Mouse (Mus musculus) kidney, embryonic 14.5 days (tissue): ENCODE measurements around the gene Slc5a11. TPM values are rescaled to one million over a fixed set of nuclear protein-coding genes. Genes with fewer than 3 reads are reported as not detected.

Source experiments
- ATAC-seq: fragments of 200-750 bp; cut with Nextera tagmentation; 2 replicates; pipeline ENCODE4 v1.8.0; 2017; ENCODE audit warnings: moderate number of reproducible peaks, mild to moderate bottlenecking, moderate TSS enrichment, moderate library complexity; ENCODE audit not compliant: low FRiP score, low TSS enrichment
- H3K27ac ChIP-seq: fragments of 300-500 bp; sonication (generic); 2 replicates; pipeline ENCODE4 v1.5.1; 2014; ENCODE audit warnings: low read depth, mild to moderate bottlenecking, low read length, moderate library complexity, mixed read lengths
- H3K27me3 ChIP-seq: fragments of 300-500 bp; sonication (generic); 2 replicates; pipeline ENCODE4 v1.6.1; 2014; ENCODE audit warnings: mild to moderate bottlenecking, low read length; ENCODE audit not compliant: control insufficient read depth, insufficient read depth
- H3K36me3 ChIP-seq: fragments of 300-500 bp; sonication (generic); 2 replicates; pipeline ENCODE4 v1.6.1; 2014; ENCODE audit warnings: low read length, mixed read lengths; ENCODE audit not compliant: control insufficient read depth, insufficient read depth
- H3K4me1 ChIP-seq: fragments of 300-500 bp; sonication (generic); 2 replicates; pipeline ENCODE4 v1.6.1; 2014; ENCODE audit warnings: low read length, mixed read lengths; ENCODE audit not compliant: control insufficient read depth, insufficient read depth
- H3K4me2 ChIP-seq: fragments of 300-500 bp; sonication (generic); replicated peaks from 2 replicates; pipeline ENCODE4 v1.6.1; 2014; ENCODE audit warnings: low read depth, mild to moderate bottlenecking, low read length
- H3K4me3 ChIP-seq: fragments of 300-500 bp; sonication (generic); 2 replicates; pipeline ENCODE4 v1.5.1; 2014; ENCODE audit warnings: mild to moderate bottlenecking, low read length
- H3K9ac ChIP-seq: fragments of 300-500 bp; sonication (generic); 2 replicates; pipeline ENCODE4 v1.6.1; 2014; ENCODE audit warnings: low read depth, mild to moderate bottlenecking, low read length, moderate library complexity
- H3K9me3 ChIP-seq: fragments of 300-500 bp; sonication (generic); 2 replicates; pipeline ENCODE4 v1.6.1; 2016; ENCODE audit warnings: low read length; ENCODE audit not compliant: control insufficient read depth
- WGBS: fragments of 180-500 bp; shearing (Covaris S2); extraction: QIAGEN DNeasy Blood & Tissue Kit; methylation state at CpG from one replicate; pipeline ENCODE4 v1.1.7; 2014; 5-methylcytosine and 5-hydroxymethylcytosine counted together
- polyA plus RNA-seq: library from polyadenylated mRNA; unstranded; fragments of >200 nt; fragmentation: Nextera tagmentation; extraction: Ambion mirVana; gene quantifications from 2 replicates; pipeline ENCODE4 v1.2.1, GENCODE M21; 2014

Gene Slc5a11
- polyA plus RNA-seq, 1 experiment from 2014 or later = 1.9 TPM

DNA sequence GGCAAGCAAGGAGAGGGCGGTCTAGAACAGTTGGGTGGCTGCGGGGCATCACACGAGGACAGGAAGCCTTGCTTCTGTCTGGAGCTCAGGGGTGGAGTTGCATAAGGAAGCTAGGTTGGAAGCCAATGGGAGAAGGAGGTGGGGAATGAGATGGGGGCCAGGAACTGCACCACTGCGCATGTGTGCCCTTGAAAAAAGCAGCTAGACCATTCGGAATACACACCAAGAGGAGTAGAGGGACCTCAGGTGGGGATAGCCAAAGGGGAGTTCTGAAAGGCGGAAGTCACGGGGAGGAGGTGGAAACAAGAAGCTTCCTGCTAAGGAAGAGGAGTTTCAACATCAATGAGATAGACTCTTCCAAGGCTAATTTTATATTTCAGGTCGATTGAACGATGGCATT lies 13.9 kb upstream of the Slc5a11 start:
- Histone ChIP-seq H3K4me1 (no peaks in the 10 kb centered on the region), H3K4me3 (no peak overlapping the region), H3K9ac (no peak overlapping the region), H3K27ac (no peak overlapping the region), H3K9me3 (no peaks in the 10 kb centered on the region), H3K27me3 (no peaks in the 10 kb centered on the region), H3K36me3 (peaks cover 4% of the 10 kb centered on the region; the same call in 1 of the 2 replicates), H3K4me2 (no peak overlapping the region)
- ATAC-seq = no peak
- WGBS = 83% methylated on average over 9 of the region's 9 CpGs

DNA sequence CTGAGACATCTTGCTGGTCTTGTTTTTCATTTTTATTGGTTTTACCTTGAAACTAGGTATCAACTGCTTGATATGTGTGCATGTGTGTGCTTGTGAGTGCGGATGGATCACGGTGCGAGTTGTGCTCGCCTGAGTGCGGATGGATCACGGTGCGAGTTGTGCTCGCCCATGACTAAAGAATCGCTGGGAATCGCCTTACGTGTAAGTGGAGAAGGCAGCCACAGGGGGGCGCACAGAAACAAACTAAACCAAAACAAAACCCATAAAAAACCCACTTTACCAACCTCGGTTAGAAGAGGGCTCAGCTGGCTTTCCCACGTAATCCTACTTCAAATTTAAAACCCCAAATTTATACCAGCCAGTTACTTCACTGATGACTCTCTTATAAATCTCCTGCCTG lies 9.3 kb upstream of the Slc5a11 start:
- no peak for ATAC-seq

DNA sequence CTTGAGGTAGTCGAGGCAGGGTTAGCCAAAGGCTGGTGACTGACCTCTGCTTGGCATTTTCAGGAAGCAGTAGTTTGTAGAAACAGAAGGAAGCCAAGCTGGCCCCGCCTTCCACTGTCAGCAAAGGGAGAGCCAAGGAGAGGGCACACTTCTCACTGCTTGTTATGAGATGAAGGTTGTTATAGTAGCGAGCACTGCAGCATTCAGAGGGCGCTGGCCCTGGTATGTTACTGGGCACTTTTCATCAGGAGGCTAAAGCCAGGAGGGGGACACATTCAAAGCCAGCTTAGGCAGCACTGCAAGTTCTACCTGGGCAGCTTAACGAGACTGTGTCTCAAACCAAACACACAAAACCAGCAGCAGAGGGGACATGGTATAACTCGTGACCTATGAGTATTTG lies 7.0 kb upstream of the Slc5a11 start:
- no peaks in the 10 kb centered on the region for H3K36me3 ChIP-seq
- no peaks in the 10 kb centered on the region for H3K27me3 ChIP-seq
- no peak overlapping the region for H3K9ac ChIP-seq
- ATAC-seq = no peak
- H3K9me3 ChIP-seq = no peaks in the 10 kb centered on the region
- 70% methylated on average over 6 of the region's 6 CpGs for WGBS
- H3K27ac ChIP-seq = no peak overlapping the region
- H3K4me1 ChIP-seq = peaks cover 2% of the 10 kb centered on the region
- H3K4me3 ChIP-seq = no peak overlapping the region
- H3K4me2 ChIP-seq = no peak overlapping the region

More for the DNA sequence above, 9.3 kb upstream of the Slc5a11 start:
- no peak overlapping the region for H3K9ac ChIP-seq
- 28% methylated on average over 14 of the region's 14 CpGs for WGBS
- H3K4me2 ChIP-seq = no peak overlapping the region
- peaks cover 2% of the 10 kb centered on the region for H3K4me1 ChIP-seq
- no peak overlapping the region for H3K27ac ChIP-seq
- H3K4me3 ChIP-seq = no peak overlapping the region
- no peaks in the 10 kb centered on the region for H3K9me3 ChIP-seq
- no peaks in the 10 kb centered on the region for H3K36me3 ChIP-seq
- H3K27me3 ChIP-seq = no peaks in the 10 kb centered on the region

DNA sequence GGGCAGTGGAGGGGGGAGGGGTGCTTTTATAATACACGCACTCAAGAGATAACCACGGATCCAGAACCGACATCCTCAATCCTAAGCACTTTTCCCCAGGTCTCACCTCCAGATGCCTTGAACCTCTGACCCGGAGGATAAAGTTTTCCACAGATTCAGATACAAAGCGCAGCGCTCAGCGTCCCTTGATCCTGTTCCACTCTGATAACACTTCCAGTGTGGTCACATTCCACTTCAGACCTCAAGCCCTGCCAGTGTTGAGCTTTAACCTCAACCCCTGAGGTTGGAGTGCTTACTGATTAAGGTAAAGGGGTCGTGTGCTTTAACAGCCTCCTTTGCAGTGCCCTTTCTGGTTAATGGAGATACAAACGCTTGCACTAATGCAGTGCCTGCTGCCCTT lies 4.7 kb upstream of the Slc5a11 start:
- H3K27ac ChIP-seq = no peak overlapping the region
- peaks cover 9% of the 10 kb centered on the region for H3K4me1 ChIP-seq
- no peaks in the 10 kb centered on the region for H3K9me3 ChIP-seq
- H3K4me2 ChIP-seq = no peak overlapping the region
- no peaks in the 10 kb centered on the region for H3K27me3 ChIP-seq
- WGBS = 55% methylated on average over 9 of the region's 9 CpGs
- ATAC-seq = no peak
- H3K4me3 ChIP-seq = no peak overlapping the region
- H3K9ac ChIP-seq = no peak overlapping the region
- H3K36me3 ChIP-seq = no peaks in the 10 kb centered on the region

DNA sequence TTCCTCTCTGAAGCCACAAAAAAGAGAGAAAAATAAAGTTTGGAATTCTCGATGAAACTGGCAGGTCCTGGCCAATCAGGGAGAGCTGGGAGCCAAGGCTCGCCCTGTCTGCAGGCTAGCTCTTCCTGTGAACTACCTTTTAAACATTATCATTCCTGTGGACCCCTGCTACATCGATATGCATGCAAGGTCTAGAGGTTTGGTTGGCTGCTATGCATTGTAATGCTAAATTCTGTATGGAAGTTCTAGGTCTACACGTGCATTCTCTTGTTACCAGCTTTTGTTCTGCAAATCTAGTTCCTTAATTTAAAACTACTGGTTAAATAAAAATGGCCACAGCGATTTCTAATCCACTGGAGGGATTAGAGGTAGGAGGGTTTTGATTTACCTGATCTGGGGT lies 3.1 kb upstream of the Slc5a11 start:
- H3K4me1 ChIP-seq = peaks cover 9% of the 10 kb centered on the region
- H3K9ac ChIP-seq = no peak overlapping the region
- H3K36me3 ChIP-seq = no peaks in the 10 kb centered on the region
- no peak overlapping the region for H3K4me3 ChIP-seq
- H3K4me2 ChIP-seq = no peak overlapping the region
- WGBS = 56% methylated on average over 5 of the region's 5 CpGs
- ATAC-seq = no peak
- no peaks in the 10 kb centered on the region for H3K27me3 ChIP-seq
- no peaks in the 10 kb centered on the region for H3K9me3 ChIP-seq
- no peak overlapping the region for H3K27ac ChIP-seq

DNA sequence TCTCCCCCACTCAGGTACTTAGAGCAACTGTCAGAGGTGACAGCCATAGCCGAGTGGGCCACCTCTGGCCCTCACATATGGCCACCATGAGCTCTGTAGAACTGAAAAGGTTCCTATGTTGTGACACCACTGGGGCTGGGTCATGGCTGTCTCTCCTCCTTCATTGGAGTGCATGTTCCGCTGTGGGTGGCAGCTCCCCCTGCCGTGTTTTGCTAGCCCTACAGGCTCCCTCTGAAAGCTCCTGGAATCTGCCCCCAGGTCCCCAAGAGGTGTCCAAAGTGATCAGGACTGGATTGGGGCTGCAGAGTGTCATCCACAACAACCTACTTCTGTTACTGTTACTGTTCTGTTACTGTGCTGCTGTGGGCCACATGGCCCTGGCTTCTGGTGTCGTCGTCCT lies 2.3 kb upstream of the Slc5a11 start:
- H3K27ac ChIP-seq = no peak overlapping the region
- no peak overlapping the region for H3K9ac ChIP-seq
- H3K9me3 ChIP-seq = no peaks in the 10 kb centered on the region
- no peak for ATAC-seq
- H3K4me2 ChIP-seq = no peak overlapping the region
- WGBS = 85% methylated on average over 5 of the region's 5 CpGs
- no peaks in the 10 kb centered on the region for H3K27me3 ChIP-seq
- H3K4me3 ChIP-seq = no peak overlapping the region
- H3K4me1 ChIP-seq = peaks cover 6% of the 10 kb centered on the region
- no peaks in the 10 kb centered on the region for H3K36me3 ChIP-seq

DNA sequence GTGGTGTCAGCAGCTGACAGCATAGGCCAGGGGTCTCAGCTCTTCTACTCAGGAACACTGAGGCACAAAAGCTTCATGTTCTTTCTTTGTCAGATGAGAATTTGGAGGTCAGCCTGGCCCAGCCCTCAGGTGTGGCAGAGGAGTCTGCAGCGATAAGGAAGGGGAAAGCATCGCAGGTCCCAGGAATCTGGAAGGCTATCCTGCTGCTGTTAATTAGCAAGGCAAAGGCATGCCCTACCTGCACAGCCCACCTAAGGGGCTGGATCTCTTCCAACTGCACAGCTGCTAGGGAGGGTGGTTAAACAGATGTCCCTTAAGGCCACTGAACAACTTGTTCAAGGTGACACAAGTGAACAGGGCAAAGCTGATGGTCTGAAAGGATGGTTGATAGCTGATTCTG lies 558 bp downstream of the Slc5a11 start:
- H3K36me3 ChIP-seq = no peaks in the 10 kb centered on the region
- H3K9ac ChIP-seq = no peak overlapping the region
- no peaks in the 10 kb centered on the region for H3K27me3 ChIP-seq
- no peak overlapping the region for H3K4me2 ChIP-seq
- 74% methylated on average over 2 of the region's 2 CpGs for WGBS
- H3K9me3 ChIP-seq = no peaks in the 10 kb centered on the region
- H3K4me3 ChIP-seq = no peak overlapping the region
- H3K4me1 ChIP-seq = peaks cover 11% of the 10 kb centered on the region
- no peak overlapping the region for H3K27ac ChIP-seq
- ATAC-seq = no peak

DNA sequence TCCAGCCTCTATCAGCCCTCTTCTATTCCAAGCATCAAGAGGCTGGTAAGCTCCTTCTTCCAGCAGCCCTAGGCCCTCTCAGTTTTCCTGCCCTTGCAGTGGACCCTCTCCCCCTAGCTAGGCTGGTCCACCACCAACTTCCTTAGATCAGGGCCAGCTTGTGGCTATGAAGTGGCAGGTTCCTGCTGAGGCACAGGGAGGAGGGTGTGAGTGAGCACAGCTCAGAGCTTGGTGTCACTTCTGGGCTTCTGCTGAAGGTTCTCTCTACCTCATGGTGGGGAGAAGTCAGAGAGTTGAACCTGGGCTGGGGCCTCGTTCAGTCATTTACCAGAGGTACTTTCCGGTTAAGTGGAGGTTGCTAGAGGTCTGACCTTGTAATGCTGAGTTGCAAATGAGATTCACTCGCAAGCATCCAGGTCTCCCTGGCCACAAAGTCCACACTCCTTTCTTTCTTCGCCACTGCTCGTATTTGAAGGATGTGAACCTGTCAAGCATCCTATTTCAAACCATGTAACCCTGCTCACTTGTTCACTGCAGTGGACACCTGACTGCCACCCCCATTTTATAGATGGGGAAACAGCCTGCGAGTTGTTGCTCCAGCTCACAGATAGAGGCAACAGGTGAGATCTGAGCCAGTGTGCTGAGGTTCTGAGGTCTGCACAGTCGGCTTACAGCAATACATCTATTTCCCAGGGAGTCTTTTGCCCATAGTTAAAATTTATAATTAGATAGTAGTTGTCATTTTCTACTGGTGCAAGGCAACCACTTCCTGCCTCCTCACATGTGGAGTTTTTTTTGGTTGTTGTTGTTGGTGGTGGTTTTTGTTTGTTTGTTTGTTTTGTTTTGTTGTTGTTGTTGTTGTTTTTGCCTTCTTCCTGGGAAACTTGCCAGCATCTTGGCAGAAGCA lies 3.1 kb downstream of the Slc5a11 start:
- Histone ChIP-seq H3K27ac (no peak overlapping the region), H3K36me3 (no peaks in the 10 kb centered on the region), H3K4me1 (peaks cover 12% of the 10 kb centered on the region), H3K9me3 (no peaks in the 10 kb centered on the region), H3K4me2 (no peak overlapping the region), H3K9ac (no peak overlapping the region), H3K4me3 (no peak overlapping the region), H3K27me3 (no peaks in the 10 kb centered on the region)
- WGBS = 60% methylated on average over 7 of the region's 7 CpGs
- no peak for ATAC-seq

DNA sequence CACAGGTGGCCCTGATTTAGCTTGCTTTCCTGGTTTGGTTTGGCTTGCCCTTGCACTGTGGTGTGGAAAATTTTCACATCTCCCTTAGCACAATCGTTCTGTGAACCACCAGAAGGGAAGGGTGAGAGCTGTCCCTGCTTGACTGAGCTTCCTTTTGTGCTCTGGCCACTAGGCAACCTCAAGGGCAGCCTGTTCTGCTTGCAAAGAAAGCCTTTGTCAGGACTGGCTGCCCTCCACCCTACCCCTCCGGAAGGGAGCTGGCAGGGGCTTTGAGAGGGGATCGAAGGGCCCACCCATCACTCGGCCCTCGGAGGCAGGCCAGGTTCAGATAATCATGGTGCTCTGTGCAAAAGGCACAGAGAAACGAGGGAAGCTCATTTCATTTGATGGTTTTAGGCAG lies 4.0 kb downstream of the Slc5a11 start:
- no peaks in the 10 kb centered on the region for H3K27me3 ChIP-seq
- no peaks in the 10 kb centered on the region for H3K36me3 ChIP-seq
- no peak overlapping the region for H3K4me3 ChIP-seq
- H3K9me3 ChIP-seq = no peaks in the 10 kb centered on the region
- H3K9ac ChIP-seq = no peak overlapping the region
- 48% methylated on average over 6 of the region's 6 CpGs for WGBS
- peaks cover 12% of the 10 kb centered on the region for H3K4me1 ChIP-seq
- no peak overlapping the region for H3K4me2 ChIP-seq
- no peak overlapping the region for H3K27ac ChIP-seq
- ATAC-seq = no peak
